Mouse (Mus musculus) kidney, postnatal 36 days (tissue): ENCODE measurements around the gene Prss12.

ENCODE experiments used
- DNase-seq, 2 experiments: peaks; one replicate each; pipeline ENCODE4 v3.0.0; 2021 to 2022; ENCODE audit warnings: mixed read lengths in 2 of 2

Prss12 gene

GRCm38 (mm10) chr3:123446708-123447537 is at the start of gene Prss12:
Gene Prss12, plus strand, starts transcription at chr3:123446913.
- DNase-seq = peak; percentile 39 to 57

GRCm38 (mm10) chr3:123397562-123398481 is 48.9 kb upstream of the Prss12 start:
- no peak for DNase-seq

- DNase-seq = no peak
Observed at GRCm38 (mm10) chr3:123404945-123405344, 41.8 kb upstream of the Prss12 start.

- DNase-seq = peak; percentile 10 to 40
Observed at GRCm38 (mm10) chr3:123411821-123412578, 34.7 kb upstream of the Prss12 start.

- DNase-seq = no peak
Observed at GRCm38 (mm10) chr3:123413173-123413572, 33.5 kb upstream of the Prss12 start.

GRCm38 (mm10) chr3:123425647-123426046 is 21.1 kb upstream of the Prss12 start:
- DNase-seq = no peak

- DNase-seq = no peak
Observed at GRCm38 (mm10) chr3:123428005-123428404, 18.7 kb upstream of the Prss12 start.

GRCm38 (mm10) chr3:123429597-123430458 is 16.9 kb upstream of the Prss12 start:
- DNase-seq = no peak

GRCm38 (mm10) chr3:123431951-123432674 is 14.6 kb upstream of the Prss12 start:
- no peak for DNase-seq

GRCm38 (mm10) chr3:123433362-123433761 is 13.4 kb upstream of the Prss12 start:
- no peak for DNase-seq

- no peak for DNase-seq
Observed at GRCm38 (mm10) chr3:123437608-123438007, 9.1 kb upstream of the Prss12 start.

- DNase-seq = no peak
Observed at GRCm38 (mm10) chr3:123440490-123440889, 6.2 kb upstream of the Prss12 start.

- DNase-seq = no peak
Observed at GRCm38 (mm10) chr3:123444466-123444865, 2.2 kb upstream of the Prss12 start.

GRCm38 (mm10) chr3:123447538-123448059 is 886 bp downstream of the Prss12 start:
- DNase-seq = peak; percentile 8 to 41

GRCm38 (mm10) chr3:123448096-123448495 is 1.4 kb downstream of the Prss12 start:
- DNase-seq = peak; percentile 6 to 7

- DNase-seq = no peak
Observed at GRCm38 (mm10) chr3:123450107-123450506, 3.4 kb downstream of the Prss12 start.

GRCm38 (mm10) chr3:123452904-123453303 is 6.2 kb downstream of the Prss12 start:
- DNase-seq = no peak

- DNase-seq = no peak
Observed at GRCm38 (mm10) chr3:123459492-123459891, 12.8 kb downstream of the Prss12 start.

GRCm38 (mm10) chr3:123460436-123460835 is 13.7 kb downstream of the Prss12 start:
- no peak for DNase-seq

GRCm38 (mm10) chr3:123462264-123462663 is 15.6 kb downstream of the Prss12 start:
- DNase-seq = no peak

GRCm38 (mm10) chr3:123476833-123477232 is 30.1 kb downstream of the Prss12 start:
- no peak for DNase-seq
